Mouse (Mus musculus) yolk sac, embryonic 10.5 days (tissue): Measurements from ENCODE around the gene P4hb.

ENCODE experiments used
- DNase-seq: peaks from one replicate; pipeline ENCODE4 v3.0.0-alpha.2; 2017; ENCODE audit warnings: low spot score

P4hb gene

DNA sequence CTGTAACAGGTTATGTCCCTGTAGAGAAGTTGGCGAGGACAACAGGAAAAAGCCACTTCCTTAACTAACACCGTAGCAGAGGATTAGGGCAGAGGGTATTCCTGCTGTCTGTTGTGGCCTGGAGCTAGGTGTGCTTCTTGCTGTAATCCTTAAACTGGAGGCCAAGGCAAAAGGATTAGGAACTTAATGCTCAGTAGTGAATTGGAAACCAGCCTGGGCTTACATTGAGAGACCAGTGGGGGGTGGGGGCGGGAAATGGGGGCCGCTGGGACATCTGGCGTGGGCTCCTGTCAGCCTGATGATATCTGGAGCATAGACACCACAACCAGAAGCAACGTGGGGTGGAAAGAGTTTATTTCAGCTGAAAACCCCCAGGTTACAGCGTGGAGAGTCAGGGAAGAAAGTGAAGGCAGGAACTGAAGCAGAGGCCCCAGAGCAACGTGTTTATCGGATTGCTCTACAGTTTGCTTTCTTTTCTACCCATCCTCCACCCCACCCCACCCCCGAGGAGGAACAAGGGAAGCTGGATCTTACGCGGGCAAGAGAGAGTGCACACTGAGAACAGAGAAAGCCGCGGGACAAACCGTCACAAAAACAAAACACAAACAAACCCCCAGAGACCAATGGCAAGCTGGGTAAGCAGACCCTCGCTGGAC, 62.5 kb downstream of the P4hb start:
- peak; percentile 61 for DNase-seq
